19 mouse cellular contexts compared by ENCODE assay signal in the genomic region with DNA sequence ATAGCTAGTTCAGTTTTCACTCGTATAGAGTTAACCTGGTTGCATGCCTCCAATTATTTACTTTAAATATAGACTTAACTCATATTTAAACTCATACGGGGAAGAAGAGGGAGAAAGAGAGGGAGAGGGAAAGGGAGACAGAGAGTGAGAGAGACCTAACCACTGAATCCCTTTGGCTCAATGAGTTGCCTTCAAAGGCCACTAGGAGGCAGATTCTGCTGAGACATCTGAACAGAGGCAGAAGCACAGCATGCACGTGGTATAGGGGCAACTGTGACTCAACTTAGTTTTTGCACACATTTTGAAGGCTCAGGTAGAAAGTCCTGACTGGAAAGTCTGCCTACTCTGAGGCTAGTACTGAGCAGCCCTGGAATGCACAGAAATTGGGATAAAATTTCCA.
DNase-seq lines count a peak whose midpoint lies in the region; ATAC-seq lines count a peak whose summit lies in the region.
"Had no signal": no experiment of that assay in that cellular context is flagged by ENCODE, and none has a peak within 500 bp of the region (broad histone marks: within the 10 kb centered on the region; RNA-seq: fewer than 3 reads in every experiment).

No protein-coding gene starts in this region.

- WGBS in hindbrain, embryonic 11.5 days: 84% methylated on average over 3 of the region's 3 CpGs
- WGBS in hindbrain, embryonic 10.5 days: 86% methylated on average over 3 of the region's 3 CpGs
- WGBS in midbrain, embryonic 11.5 days: 77% methylated on average over 3 of the region's 3 CpGs
- 85% methylated on average over 3 of the region's 3 CpGs for WGBS in midbrain, embryonic 16.5 days

- H3K36me3 ChIP-seq in hindbrain, embryonic 11.5 days (ENCODE audit: control insufficient read depth, insufficient read depth, low read length): no peaks in the 10 kb centered on the region
- H3K36me3 ChIP-seq in hindbrain, embryonic 10.5 days: no peaks in the 10 kb centered on the region
- no peaks in the 10 kb centered on the region for H3K36me3 ChIP-seq in midbrain, embryonic 11.5 days (ENCODE audit: control insufficient read depth, insufficient read depth, low read length)
- no peaks in the 10 kb centered on the region for H3K36me3 ChIP-seq in midbrain, embryonic 16.5 days (ENCODE audit: control insufficient read depth, insufficient read depth, low read length)
- H3K36me3 ChIP-seq: embryonic facial prominence, embryonic 15.5 days; hindbrain, embryonic 15.5 days; stomach, embryonic 15.5 days had no signal

- no peaks in the 10 kb centered on the region for H3K27me3 ChIP-seq in hindbrain, embryonic 11.5 days (ENCODE audit: control insufficient read depth, insufficient read depth, low read length)
- no peaks in the 10 kb centered on the region for H3K27me3 ChIP-seq in hindbrain, embryonic 10.5 days (ENCODE audit: insufficient read depth, poor library complexity, severe bottlenecking)
- H3K27me3 ChIP-seq in midbrain, embryonic 11.5 days (ENCODE audit: control insufficient read depth, insufficient read depth, low read length): no peaks in the 10 kb centered on the region
- no peaks in the 10 kb centered on the region for H3K27me3 ChIP-seq in midbrain, embryonic 16.5 days (ENCODE audit: control insufficient read depth, insufficient read depth, low read depth, low read length)
- H3K27me3 ChIP-seq: embryonic facial prominence, embryonic 15.5 days; hindbrain, embryonic 15.5 days; stomach, embryonic 15.5 days had no signal

- no peaks in the 10 kb centered on the region for H3K4me1 ChIP-seq in hindbrain, embryonic 11.5 days (replicated peaks; ENCODE audit: control insufficient read depth, insufficient read depth, low read length)
- no peaks in the 10 kb centered on the region for H3K4me1 ChIP-seq in hindbrain, embryonic 10.5 days (replicated peaks)
- no peaks in the 10 kb centered on the region for H3K4me1 ChIP-seq in midbrain, embryonic 11.5 days (ENCODE audit: control insufficient read depth, insufficient read depth, low read length)
- no peaks in the 10 kb centered on the region for H3K4me1 ChIP-seq in midbrain, embryonic 16.5 days (ENCODE audit: control insufficient read depth, insufficient read depth, low read length)
- H3K4me1 ChIP-seq: embryonic facial prominence, embryonic 15.5 days; hindbrain, embryonic 15.5 days; stomach, embryonic 15.5 days had no signal

- no peak for ATAC-seq in hindbrain, embryonic 11.5 days (ENCODE audit: low FRiP score)
- ATAC-seq in midbrain, embryonic 11.5 days (ENCODE audit: low FRiP score): peak; percentile 24; the same call in 1 of the 2 replicates
- no peak for ATAC-seq in midbrain, embryonic 16.5 days

- H3K9ac ChIP-seq in hindbrain, embryonic 11.5 days (ENCODE audit: low read depth, low read length): no peak overlapping the region
- no peak overlapping the region for H3K9ac ChIP-seq in midbrain, embryonic 11.5 days (ENCODE audit: low read length)
- no peak overlapping the region for H3K9ac ChIP-seq in midbrain, embryonic 16.5 days (ENCODE audit: low read depth, low read length)
- H3K9ac ChIP-seq: embryonic facial prominence, embryonic 15.5 days; hindbrain, embryonic 15.5 days; stomach, embryonic 15.5 days had no signal

- DNase-seq in adrenal gland, postnatal 10 days: peak; percentile 5
- DNase-seq in adrenal gland, postnatal 25 days: no peak
- peak; percentile 1 for DNase-seq in hindbrain, embryonic 11.5 days (ENCODE audit: low spot score)
- no peak for DNase-seq in hindbrain, embryonic 10.5 days (ENCODE audit: low spot score)
- DNase-seq in midbrain, embryonic 11.5 days (ENCODE audit: low spot score, missing footprints): no peak
- peak; percentile 0 for DNase-seq in retina, postnatal 1 day
- no peak for DNase-seq in yolk sac, embryonic 10.5 days (ENCODE audit: low spot score)
- DNase-seq: adrenal gland, adult 2 months; cerebellum, postnatal 36 days; kidney, adult 2 months; kidney, postnatal 4 days; layer of hippocampus, postnatal 36 days; lung, postnatal 4 days; spleen, adult 18-20 months; thymus, postnatal 14 days had no signal

- H3K4me2 ChIP-seq in hindbrain, embryonic 11.5 days (replicated peaks; ENCODE audit: low read depth, low read length): no peak overlapping the region
- H3K4me2 ChIP-seq in midbrain, embryonic 11.5 days: no peak overlapping the region
- H3K4me2 ChIP-seq in midbrain, embryonic 16.5 days (ENCODE audit: low read length): no peak overlapping the region
- H3K4me2 ChIP-seq: embryonic facial prominence, embryonic 15.5 days; hindbrain, embryonic 15.5 days; stomach, embryonic 15.5 days had no signal

- no peak overlapping the region for H3K27ac ChIP-seq in hindbrain, embryonic 11.5 days (ENCODE audit: low read depth, low read length)
- no peak overlapping the region for H3K27ac ChIP-seq in hindbrain, embryonic 10.5 days
- no peak overlapping the region for H3K27ac ChIP-seq in midbrain, embryonic 11.5 days (ENCODE audit: low read depth, low read length)
- H3K27ac ChIP-seq in midbrain, embryonic 16.5 days (ENCODE audit: low read length): no peak overlapping the region
- H3K27ac ChIP-seq: embryonic facial prominence, embryonic 15.5 days; hindbrain, embryonic 15.5 days; stomach, embryonic 15.5 days had no signal

- H3K4me3 ChIP-seq in hindbrain, embryonic 11.5 days (ENCODE audit: low read depth, low read length): no peak overlapping the region
- no peak overlapping the region for H3K4me3 ChIP-seq in hindbrain, embryonic 10.5 days
- H3K4me3 ChIP-seq in midbrain, embryonic 11.5 days (ENCODE audit: low read depth, low read length): no peak overlapping the region
- no peak overlapping the region for H3K4me3 ChIP-seq in midbrain, embryonic 16.5 days (ENCODE audit: low read depth, low read length)
- H3K4me3 ChIP-seq: embryonic facial prominence, embryonic 15.5 days; hindbrain, embryonic 15.5 days; stomach, embryonic 15.5 days had no signal

- no peaks in the 10 kb centered on the region for H3K9me3 ChIP-seq in hindbrain, embryonic 11.5 days (ENCODE audit: control insufficient read depth, low read length)
- H3K9me3 ChIP-seq in hindbrain, embryonic 10.5 days: no peaks in the 10 kb centered on the region
- H3K9me3 ChIP-seq in midbrain, embryonic 11.5 days (ENCODE audit: control insufficient read depth, low read length): no peaks in the 10 kb centered on the region
- H3K9me3 ChIP-seq in midbrain, embryonic 16.5 days (replicated peaks; ENCODE audit: control insufficient read depth, low read length, poor library complexity, severe bottlenecking): no peaks in the 10 kb centered on the region
- H3K9me3 ChIP-seq: embryonic facial prominence, embryonic 15.5 days; hindbrain, embryonic 15.5 days; stomach, embryonic 15.5 days had no signal

Comparison
In these comparisons a context has a peak if more than half of its experiments do, and no peak if none do; other contexts are left out.
1. DNase-seq: peak in adrenal gland, postnatal 10 days (single experiment), hindbrain, embryonic 11.5 days (single experiment) and retina, postnatal 1 day (single experiment); none in adrenal gland, postnatal 25 days (single experiment), hindbrain, embryonic 10.5 days (single experiment), midbrain, embryonic 11.5 days (single experiment) and yolk sac, embryonic 10.5 days (single experiment).